Mouse (Mus musculus): ENCODE results near the gene G0s2. TPM values are rescaled to one million over a fixed set of nuclear protein-coding genes. Genes with fewer than 3 reads are reported as not detected.

Gene G0s2
- polyA plus RNA-seq, 1 experiment from 2014 or later, result 9.9 TPM

DNA sequence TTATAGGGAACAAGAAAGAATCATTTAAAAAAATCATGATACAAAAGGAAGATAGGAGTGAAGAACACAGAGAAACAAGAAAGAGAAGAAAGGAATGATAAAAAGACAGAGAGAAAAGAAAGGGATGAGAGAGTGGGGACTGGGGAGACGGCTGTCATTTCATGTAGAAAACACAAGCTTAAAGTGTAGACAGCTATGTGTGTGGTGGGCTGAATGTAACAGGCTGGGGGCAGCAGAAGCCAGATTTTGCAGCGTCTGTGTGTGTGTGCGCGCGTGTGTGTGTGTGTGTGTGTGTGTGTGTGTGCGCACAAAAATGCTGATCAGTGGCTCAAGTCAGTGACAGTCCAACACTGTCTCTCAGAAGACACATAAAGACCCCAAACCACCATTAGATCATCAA lies 28.8 kb downstream of the G0s2 start:
- no peaks in the 10 kb centered on the region for H3K4me1 ChIP-seq
- no peak for ATAC-seq (ENCODE audit: low FRiP score)
- H3K36me3 ChIP-seq, result no peaks in the 10 kb centered on the region
- no peak overlapping the region for H3K4me3 ChIP-seq (replicated peaks)
- no peak overlapping the region for H3K27ac ChIP-seq (replicated peaks)
- no peak overlapping the region for H3K9ac ChIP-seq (replicated peaks)
- H3K4me2 ChIP-seq, result no peak overlapping the region
- 88% methylated on average over 6 of the region's 6 CpGs for WGBS
- H3K27me3 ChIP-seq (replicated peaks), result no peaks in the 10 kb centered on the region
- H3K9me3 ChIP-seq (replicated peaks), result no peaks in the 10 kb centered on the region

DNA sequence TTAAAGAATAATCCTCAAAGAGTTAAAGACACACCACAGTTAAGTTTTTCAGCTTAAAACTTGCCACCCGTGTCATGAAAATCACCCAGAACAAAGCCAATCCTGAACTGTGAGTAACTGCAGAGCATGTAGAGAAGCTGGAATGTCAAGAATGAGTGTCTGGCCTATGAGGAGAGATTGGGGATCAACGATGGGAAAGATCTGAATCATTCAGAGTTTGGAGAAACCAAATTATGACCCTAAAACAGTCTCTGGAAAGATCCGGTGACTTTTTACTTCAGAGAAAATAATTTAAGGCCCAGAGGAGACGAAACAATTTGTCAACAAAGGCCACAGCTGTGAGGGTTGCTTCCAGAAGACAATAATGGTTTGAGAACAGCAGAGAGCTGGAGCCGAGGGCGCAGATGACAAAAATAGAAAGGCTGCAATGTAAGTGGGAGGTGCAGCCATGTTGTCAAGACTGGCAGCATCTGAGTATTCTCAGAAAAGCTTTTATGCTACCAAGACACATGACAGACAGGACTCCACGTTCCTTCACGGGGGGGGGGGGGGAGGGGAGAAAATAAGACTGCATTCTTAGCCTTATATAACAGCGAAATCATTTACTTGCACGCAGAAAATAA lies 29.3 kb downstream of the G0s2 start:
- ATAC-seq (ENCODE audit: low FRiP score), result no peak
- Histone ChIP-seq H3K4me3 (replicated peaks) (no peak overlapping the region), H3K36me3 (no peaks in the 10 kb centered on the region), H3K27ac (replicated peaks) (no peak overlapping the region), H3K9me3 (replicated peaks) (no peaks in the 10 kb centered on the region), H3K4me1 (no peaks in the 10 kb centered on the region), H3K4me2 (no peak overlapping the region), H3K9ac (replicated peaks) (no peak overlapping the region), H3K27me3 (replicated peaks) (no peaks in the 10 kb centered on the region)
- 51% methylated on average over 10 of the region's 10 CpGs for WGBS

- H3K27ac ChIP-seq (replicated peaks), result no peak overlapping the region
- H3K4me1 ChIP-seq, result no peaks in the 10 kb centered on the region
- no peak overlapping the region for H3K9ac ChIP-seq (replicated peaks)
- ATAC-seq (ENCODE audit: low FRiP score), result no peak
- H3K4me3 ChIP-seq (replicated peaks), result no peak overlapping the region
- H3K27me3 ChIP-seq (replicated peaks), result no peaks in the 10 kb centered on the region
- H3K4me2 ChIP-seq, result no peak overlapping the region
- no peaks in the 10 kb centered on the region for H3K9me3 ChIP-seq (replicated peaks)
- WGBS, result 47% methylated on average over 4 of the region's 4 CpGs
- no peaks in the 10 kb centered on the region for H3K36me3 ChIP-seq
Measured at GRCm38 (mm10) chr1:193242863-193243262, 30.2 kb downstream of the G0s2 start.

DNA sequence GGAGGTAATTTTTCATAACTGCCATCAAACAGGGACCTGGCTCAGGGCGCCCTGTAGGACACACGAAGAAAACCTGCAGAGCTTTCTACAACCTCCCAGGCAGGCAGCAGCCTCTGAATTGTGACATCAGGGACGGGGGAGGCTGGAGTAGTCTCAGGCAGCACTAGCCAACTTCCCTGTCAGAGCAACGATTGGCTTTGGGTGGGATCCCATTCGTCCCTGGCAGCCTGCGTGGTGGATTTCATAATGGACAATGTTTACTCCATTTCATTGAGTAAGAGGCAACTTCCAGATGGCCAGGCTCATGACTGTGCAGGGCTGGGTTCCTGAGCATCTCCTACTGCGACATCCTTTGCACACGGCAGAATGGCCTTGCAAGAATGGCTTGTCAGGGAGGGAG lies 30.8 kb downstream of the G0s2 start:
- Histone ChIP-seq H3K9me3 (replicated peaks) (no peaks in the 10 kb centered on the region), H3K4me2 (no peak overlapping the region), H3K4me3 (replicated peaks) (no peak overlapping the region), H3K9ac (replicated peaks) (no peak overlapping the region), H3K27me3 (replicated peaks) (no peaks in the 10 kb centered on the region), H3K4me1 (no peaks in the 10 kb centered on the region), H3K36me3 (no peaks in the 10 kb centered on the region), H3K27ac (replicated peaks) (no peak overlapping the region)
- no peak for ATAC-seq (ENCODE audit: low FRiP score)
- 70% methylated on average over 8 of the region's 8 CpGs for WGBS

GRCm38 (mm10) chr1:193241436-193241835 lies 31.6 kb downstream of the G0s2 start:
- Histone ChIP-seq H3K36me3 (no peaks in the 10 kb centered on the region), H3K27me3 (replicated peaks) (no peaks in the 10 kb centered on the region), H3K9ac (replicated peaks) (no peak overlapping the region), H3K27ac (replicated peaks) (no peak overlapping the region), H3K4me1 (no peaks in the 10 kb centered on the region), H3K4me3 (replicated peaks) (no peak overlapping the region), H3K4me2 (no peak overlapping the region), H3K9me3 (replicated peaks) (no peaks in the 10 kb centered on the region)
- WGBS, result 90% methylated on average over 4 of the region's 4 CpGs
- no peak for ATAC-seq (ENCODE audit: low FRiP score)

GRCm38 (mm10) chr1:193238426-193238825 lies 34.6 kb downstream of the G0s2 start:
- no peak overlapping the region for H3K27ac ChIP-seq (replicated peaks)
- H3K9me3 ChIP-seq (replicated peaks), result no peaks in the 10 kb centered on the region
- H3K4me1 ChIP-seq, result no peaks in the 10 kb centered on the region
- H3K9ac ChIP-seq (replicated peaks), result no peak overlapping the region
- ATAC-seq (ENCODE audit: low FRiP score), result no peak
- no peak overlapping the region for H3K4me2 ChIP-seq
- no peaks in the 10 kb centered on the region for H3K36me3 ChIP-seq
- H3K27me3 ChIP-seq (replicated peaks), result no peaks in the 10 kb centered on the region
- H3K4me3 ChIP-seq (replicated peaks), result no peak overlapping the region
- 53% methylated on average over 4 of the region's 4 CpGs for WGBS

GRCm38 (mm10) chr1:193234930-193235329 lies 38.1 kb downstream of the G0s2 start:
- no peaks in the 10 kb centered on the region for H3K4me1 ChIP-seq
- no peaks in the 10 kb centered on the region for H3K36me3 ChIP-seq
- H3K4me3 ChIP-seq (replicated peaks), result no peak overlapping the region
- no peak overlapping the region for H3K27ac ChIP-seq (replicated peaks)
- H3K27me3 ChIP-seq (replicated peaks), result no peaks in the 10 kb centered on the region
- WGBS, result 91% methylated on average over 7 of the region's 7 CpGs
- H3K9me3 ChIP-seq (replicated peaks), result no peaks in the 10 kb centered on the region
- no peak overlapping the region for H3K9ac ChIP-seq (replicated peaks)
- no peak overlapping the region for H3K4me2 ChIP-seq
- no peak for ATAC-seq (ENCODE audit: low FRiP score)

DNA sequence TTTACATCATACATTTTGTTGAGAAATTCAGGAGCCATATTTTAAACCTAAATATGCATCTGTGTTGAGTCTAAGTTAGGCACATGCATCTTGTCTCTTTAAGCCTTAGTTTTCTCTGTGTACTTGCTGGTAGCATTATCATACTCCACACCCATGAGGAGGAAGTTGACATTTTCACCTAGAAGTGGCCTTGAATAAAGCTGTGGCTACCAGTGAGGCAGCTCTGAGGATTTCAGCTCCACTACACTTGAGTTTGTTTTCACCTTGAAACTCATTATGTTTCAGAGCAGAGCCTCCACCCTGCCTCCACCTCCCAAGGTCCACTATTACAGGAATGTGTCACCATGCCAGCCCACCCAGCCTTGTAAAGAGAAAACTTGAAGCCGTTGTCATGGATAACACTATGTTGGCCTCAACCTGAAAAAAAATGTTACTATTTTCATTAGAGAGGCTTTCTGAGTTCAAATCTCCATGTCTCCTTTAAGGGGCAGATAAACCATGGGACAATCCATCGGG lies 38.8 kb downstream of the G0s2 start:
- no peaks in the 10 kb centered on the region for H3K36me3 ChIP-seq
- H3K4me2 ChIP-seq, result no peak overlapping the region
- H3K27me3 ChIP-seq (replicated peaks), result no peaks in the 10 kb centered on the region
- no peak overlapping the region for H3K9ac ChIP-seq (replicated peaks)
- 88% methylated on average over 2 of the region's 2 CpGs for WGBS
- no peak overlapping the region for H3K4me3 ChIP-seq (replicated peaks)
- H3K4me1 ChIP-seq, result no peaks in the 10 kb centered on the region
- H3K9me3 ChIP-seq (replicated peaks), result no peaks in the 10 kb centered on the region
- H3K27ac ChIP-seq (replicated peaks), result no peak overlapping the region
- no peak for ATAC-seq (ENCODE audit: low FRiP score)

DNA sequence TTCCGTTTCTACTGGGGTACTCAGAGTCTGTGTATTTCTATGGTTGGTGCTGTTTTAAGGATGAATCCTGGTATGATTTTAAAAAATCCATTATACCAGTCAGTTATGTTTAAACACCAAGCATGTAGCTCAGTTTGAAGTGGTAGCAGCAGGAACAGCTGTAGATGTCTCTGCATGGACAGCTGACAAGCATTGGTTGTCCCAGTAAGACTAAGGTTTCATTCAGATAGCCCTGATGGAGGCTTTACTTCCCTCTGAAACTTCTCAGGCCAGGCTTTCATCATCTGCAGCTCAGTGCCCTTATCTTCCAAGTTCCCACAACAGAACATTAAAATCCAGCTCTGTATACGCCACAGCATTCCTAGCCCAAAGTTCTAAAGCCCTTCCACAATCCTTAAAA lies 40.3 kb downstream of the G0s2 start:
- Histone ChIP-seq H3K27me3 (replicated peaks) (no peaks in the 10 kb centered on the region), H3K4me2 (no peak overlapping the region), H3K4me1 (no peaks in the 10 kb centered on the region), H3K4me3 (replicated peaks) (no peak overlapping the region), H3K9me3 (replicated peaks) (no peaks in the 10 kb centered on the region), H3K9ac (replicated peaks) (no peak overlapping the region), H3K36me3 (no peaks in the 10 kb centered on the region), H3K27ac (replicated peaks) (no peak overlapping the region)
- 87% methylated on average over 2 of the region's 2 CpGs for WGBS
- ATAC-seq (ENCODE audit: low FRiP score), result no peak

DNA sequence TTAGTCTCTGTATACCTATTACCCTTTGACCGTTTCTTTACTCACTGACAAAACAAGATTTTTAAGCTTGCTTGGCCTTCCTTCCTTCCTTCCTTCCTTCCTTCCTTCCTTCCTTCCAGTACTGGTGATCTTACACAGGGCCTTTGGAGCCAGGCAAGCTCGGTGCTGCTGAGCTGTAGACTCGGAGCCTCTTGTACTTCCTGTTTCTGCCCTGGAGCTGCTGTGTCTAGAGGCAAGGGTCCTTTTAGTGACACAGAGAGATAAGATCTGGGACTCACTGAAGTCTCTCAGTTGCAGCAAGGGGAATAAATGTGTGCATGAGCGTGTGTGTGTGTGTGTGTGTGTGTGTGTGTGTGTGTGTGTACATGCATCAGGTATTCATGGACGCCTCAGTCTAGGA lies 42.1 kb downstream of the G0s2 start:
- no peak for ATAC-seq (ENCODE audit: low FRiP score)
- no peaks in the 10 kb centered on the region for H3K9me3 ChIP-seq (replicated peaks)
- H3K36me3 ChIP-seq, result no peaks in the 10 kb centered on the region
- no peaks in the 10 kb centered on the region for H3K27me3 ChIP-seq (replicated peaks)
- WGBS, result 87% methylated on average over 5 of the region's 5 CpGs
- H3K4me2 ChIP-seq, result no peak overlapping the region
- no peak overlapping the region for H3K27ac ChIP-seq (replicated peaks)
- no peak overlapping the region for H3K4me3 ChIP-seq (replicated peaks)
- H3K9ac ChIP-seq (replicated peaks), result no peak overlapping the region
- no peaks in the 10 kb centered on the region for H3K4me1 ChIP-seq

- Histone ChIP-seq H3K9me3 (replicated peaks) (no peaks in the 10 kb centered on the region), H3K4me1 (no peaks in the 10 kb centered on the region), H3K27me3 (replicated peaks) (no peaks in the 10 kb centered on the region), H3K4me3 (replicated peaks) (no peak overlapping the region), H3K4me2 (no peak overlapping the region), H3K36me3 (no peaks in the 10 kb centered on the region), H3K9ac (replicated peaks) (no peak overlapping the region), H3K27ac (replicated peaks) (no peak overlapping the region)
- WGBS, result 70% methylated on average over 3 of the region's 3 CpGs
- ATAC-seq (ENCODE audit: low FRiP score), result no peak
Measured at GRCm38 (mm10) chr1:193230531-193230930, 42.5 kb downstream of the G0s2 start.

- H3K4me1 ChIP-seq, result no peaks in the 10 kb centered on the region
- H3K4me2 ChIP-seq, result no peak overlapping the region
- no peak overlapping the region for H3K4me3 ChIP-seq (replicated peaks)
- ATAC-seq (ENCODE audit: low FRiP score), result no peak
- H3K27ac ChIP-seq (replicated peaks), result no peak overlapping the region
- H3K36me3 ChIP-seq, result no peaks in the 10 kb centered on the region
- H3K9ac ChIP-seq (replicated peaks), result no peak overlapping the region
- no peaks in the 10 kb centered on the region for H3K27me3 ChIP-seq (replicated peaks)
- WGBS, result 91% methylated on average over 5 of the region's 5 CpGs
- no peaks in the 10 kb centered on the region for H3K9me3 ChIP-seq (replicated peaks)
Measured at GRCm38 (mm10) chr1:193229570-193229969, 43.4 kb downstream of the G0s2 start.

DNA sequence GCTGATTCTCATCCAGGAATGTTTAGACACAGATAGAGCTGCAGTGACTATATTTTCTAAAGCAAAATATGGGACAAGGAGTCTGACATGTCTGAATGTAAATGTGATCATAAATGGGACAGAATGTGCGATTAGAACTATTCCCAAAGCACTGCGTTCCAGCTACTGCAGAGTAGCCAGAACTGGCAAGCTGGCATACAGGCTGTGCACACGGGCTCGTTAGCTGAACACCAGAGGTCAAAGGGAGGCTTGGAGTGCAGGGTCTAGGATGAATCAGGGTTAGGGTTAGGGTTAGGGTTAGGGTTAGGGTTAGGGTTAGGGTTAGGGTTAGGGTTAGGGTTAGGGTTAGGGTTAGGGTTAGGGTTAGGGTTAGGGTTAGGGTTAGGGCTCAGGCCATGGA lies 45.5 kb downstream of the G0s2 start:
- Histone ChIP-seq H3K27ac (replicated peaks) (no peak overlapping the region), H3K36me3 (no peaks in the 10 kb centered on the region), H3K4me3 (replicated peaks) (no peak overlapping the region), H3K9me3 (replicated peaks) (no peaks in the 10 kb centered on the region), H3K4me1 (no peaks in the 10 kb centered on the region), H3K9ac (replicated peaks) (no peak overlapping the region), H3K27me3 (replicated peaks) (no peaks in the 10 kb centered on the region), H3K4me2 (no peak overlapping the region)
- WGBS, result 82% methylated on average over 4 of the region's 4 CpGs
- ATAC-seq (ENCODE audit: low FRiP score), result no peak

Data from neural tube, embryonic 15.5 days (tissue).